Mouse (Mus musculus) liver, adult 2 months (tissue): ENCODE measurements at regions not wholly inside any gene's neighbourhood (a gene's known extent, or its start where the extent isn't known, plus 50 kb on each side); places are given as distances from the start of the nearest gene placed in this dataset.

Experiments used
- CTCF ChIP-seq: fragments of 200-500 bp; IDR thresholded peaks from 2 replicates; pipeline ENCODE4 v1.5.1; 2011; ENCODE audit warnings: low read depth, low read length, control low read depth
- POLR2A ChIP-seq: fragments of 200-500 bp; IDR thresholded peaks from 2 replicates; pipeline ENCODE4 v1.6.1; 2011; ENCODE audit warnings: low read length, control low read depth; ENCODE audit not compliant: insufficient read depth; ENCODE audit errors: extremely low read depth

- TF ChIP-seq POLR2A (no peak), CTCF (no peak)
Observed at GRCm38 (mm10) chr15:88381419-88381818, 218.7 kb upstream of the Zdhhc25 start.
